Mouse (Mus musculus): ENCODE data around the gene Foxn1.

GRCm38 (mm10) chr11:78332676-78333075 is 53.7 kb downstream of the Foxn1 start:
- TF ChIP-seq POU5F1 (IDR thresholded peaks at IDR 0.05; ENCODE audit: borderline replicate concordance, low read length) (no peak), CTCF (conservative IDR thresholded peaks at IDR 0.05; ENCODE audit: low read length) (no peak), NANOG (IDR thresholded peaks at IDR 0.05; ENCODE audit: borderline replicate concordance, low read length) (no peak)

Data from E14TG2a.4 (cell line).